Mouse (Mus musculus): ENCODE results near the gene Coro2a. TPM values are rescaled to one million over a fixed set of nuclear protein-coding genes. Genes with fewer than 3 reads are reported as not detected.
A peak's percentile ranks its signal among the peaks of the same experiment; 100 is the strongest.
"Not testable (repeated sequence)": the region's sequence is repeated elsewhere in the genome, so short reads cannot be mapped to it uniquely, and the experiment has no call there.

Gene Coro2a
- polyA plus RNA-seq, 1 experiment = 0.59 TPM

DNA sequence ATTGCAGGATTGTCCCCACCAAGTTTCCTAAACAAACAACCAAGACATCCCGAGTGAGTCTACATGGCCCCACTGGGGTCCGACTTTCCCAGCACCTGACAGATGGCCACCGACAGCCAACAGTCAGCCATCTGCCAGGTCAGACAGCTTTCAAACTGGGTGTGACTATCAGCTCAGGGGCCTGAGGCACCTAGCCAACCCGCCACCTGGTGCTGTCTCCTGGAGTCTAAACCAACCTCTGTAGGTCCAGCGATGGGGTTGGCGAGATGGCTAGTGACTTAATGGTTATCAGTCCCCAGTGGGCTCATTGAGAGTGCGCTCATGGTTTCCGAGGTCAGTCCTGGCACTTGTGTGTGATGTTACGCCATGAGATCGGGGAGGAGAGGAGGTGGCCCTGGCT, 23.1 kb upstream of the Coro2a start:
- peaks cover 20% of the 10 kb centered on the region for H3K4me1 ChIP-seq (ENCODE audit: control insufficient read depth, insufficient read depth, insufficient read length, low read length)
- no peak overlapping the region for H3K4me3 ChIP-seq (ENCODE audit: insufficient read depth, low read depth, low read length)
- H3K27ac ChIP-seq (replicated peaks; ENCODE audit: low read depth, low read length) = no peak overlapping the region

DNA sequence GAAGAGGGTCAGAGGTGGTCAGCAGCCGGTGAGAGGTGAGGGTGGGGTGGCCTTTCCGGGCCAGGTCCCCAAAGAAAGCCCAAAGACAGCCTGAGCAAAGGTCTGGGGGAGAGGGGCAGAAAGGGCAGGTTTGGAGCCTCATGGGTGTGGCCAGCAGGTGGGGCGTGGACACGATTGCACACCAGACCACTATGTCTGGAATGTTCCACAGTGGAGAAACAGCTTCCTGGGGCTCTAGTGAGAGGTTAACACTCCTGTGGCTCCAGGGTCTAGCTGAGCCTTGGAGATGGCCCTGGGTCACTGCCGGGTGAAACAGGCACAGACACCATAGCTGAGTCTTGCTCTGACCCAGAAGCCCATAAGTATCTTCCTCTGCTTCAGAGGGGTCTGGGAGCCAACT, 21.0 kb upstream of the Coro2a start:
- peaks cover 17% of the 10 kb centered on the region for H3K4me1 ChIP-seq (ENCODE audit: control insufficient read depth, insufficient read depth, insufficient read length, low read length)
- H3K4me3 ChIP-seq (ENCODE audit: insufficient read depth, low read depth, low read length) = no peak overlapping the region
- H3K27ac ChIP-seq (replicated peaks; ENCODE audit: low read depth, low read length) = no peak overlapping the region

GRCm38 (mm10) chr4:46620946-46621345, 18.9 kb upstream of the Coro2a start:
- no peak overlapping the region for H3K4me3 ChIP-seq (ENCODE audit: insufficient read depth, low read depth, low read length)
- H3K4me1 ChIP-seq (ENCODE audit: control insufficient read depth, insufficient read depth, insufficient read length, low read length) = no peaks in the 10 kb centered on the region
- H3K27ac ChIP-seq (replicated peaks; ENCODE audit: low read depth, low read length) = no peak overlapping the region

- Histone ChIP-seq H3K27ac (replicated peaks; ENCODE audit: low read depth, low read length) (no peak overlapping the region), H3K4me3 (ENCODE audit: insufficient read depth, low read depth, low read length) (no peak overlapping the region), H3K4me1 (ENCODE audit: control insufficient read depth, insufficient read depth, insufficient read length, low read length) (no peaks in the 10 kb centered on the region)
Measured at GRCm38 (mm10) chr4:46620330-46620729, 18.3 kb upstream of the Coro2a start.

- Histone ChIP-seq H3K4me3 (ENCODE audit: insufficient read depth, low read depth, low read length) (no peak overlapping the region), H3K27ac (replicated peaks; ENCODE audit: low read depth, low read length) (no peak overlapping the region), H3K4me1 (ENCODE audit: control insufficient read depth, insufficient read depth, insufficient read length, low read length) (no peaks in the 10 kb centered on the region)
Measured at GRCm38 (mm10) chr4:46618196-46618817, 16.3 kb upstream of the Coro2a start.

GRCm38 (mm10) chr4:46617408-46617807, 15.4 kb upstream of the Coro2a start:
- Histone ChIP-seq H3K4me1 (ENCODE audit: control insufficient read depth, insufficient read depth, insufficient read length, low read length) (no peaks in the 10 kb centered on the region), H3K4me3 (ENCODE audit: insufficient read depth, low read depth, low read length) (no peak overlapping the region), H3K27ac (replicated peaks; ENCODE audit: low read depth, low read length) (no peak overlapping the region)

- no peaks in the 10 kb centered on the region for H3K4me1 ChIP-seq (ENCODE audit: control insufficient read depth, insufficient read depth, insufficient read length, low read length)
- no peak overlapping the region for H3K27ac ChIP-seq (replicated peaks; ENCODE audit: low read depth, low read length)
- H3K4me3 ChIP-seq (ENCODE audit: insufficient read depth, low read depth, low read length) = no peak overlapping the region
Measured at GRCm38 (mm10) chr4:46614641-46615040, 12.6 kb upstream of the Coro2a start.

DNA sequence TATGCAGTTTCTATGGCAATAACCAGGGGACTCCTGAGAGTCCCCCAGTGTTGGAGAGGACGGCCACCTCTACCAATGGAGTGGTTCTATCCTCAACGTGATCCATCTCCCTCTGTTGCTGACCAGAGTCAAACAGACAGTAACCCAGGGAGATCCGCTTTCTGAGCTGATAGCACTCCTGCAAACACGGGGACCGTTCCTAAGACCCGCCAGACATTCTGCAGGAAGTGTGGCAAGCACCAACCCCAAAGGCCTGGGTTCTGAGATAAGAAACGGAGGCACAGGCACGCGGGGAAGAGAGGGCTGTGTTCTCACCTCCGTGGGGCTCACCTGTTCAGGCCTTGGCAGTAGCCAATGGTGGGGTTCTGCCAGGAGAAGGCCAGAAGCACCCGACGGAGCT, 11.6 kb upstream of the Coro2a start:
- Histone ChIP-seq H3K4me3 (ENCODE audit: insufficient read depth, low read depth, low read length) (no peak overlapping the region), H3K4me1 (ENCODE audit: control insufficient read depth, insufficient read depth, insufficient read length, low read length) (no peaks in the 10 kb centered on the region), H3K27ac (replicated peaks; ENCODE audit: low read depth, low read length) (no peak overlapping the region)

GRCm38 (mm10) chr4:46611181-46611580, 9.2 kb upstream of the Coro2a start:
- Histone ChIP-seq H3K4me3 (ENCODE audit: insufficient read depth, low read depth, low read length) (no peak overlapping the region), H3K27ac (replicated peaks; ENCODE audit: low read depth, low read length) (no peak overlapping the region), H3K4me1 (ENCODE audit: control insufficient read depth, insufficient read depth, insufficient read length, low read length) (no peaks in the 10 kb centered on the region)

DNA sequence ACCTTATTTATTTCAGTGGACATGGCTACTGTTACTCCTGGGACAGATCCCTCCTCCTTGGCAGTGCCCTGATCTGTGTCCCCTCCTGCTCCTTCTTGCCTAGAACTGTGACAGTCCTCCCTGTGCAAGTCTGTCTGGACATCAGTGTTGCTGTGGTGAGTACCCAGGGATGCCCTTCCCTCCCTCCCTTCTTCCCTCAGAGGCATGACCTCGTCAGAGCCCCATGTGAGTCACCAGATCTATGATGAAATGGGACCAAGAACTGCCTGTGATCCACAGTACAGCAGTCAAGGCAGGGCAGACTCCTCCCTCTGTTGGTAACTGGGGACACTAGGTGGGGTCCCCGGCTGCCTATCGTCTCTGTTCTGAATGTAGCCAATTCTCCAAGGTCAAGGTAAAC, 5.6 kb upstream of the Coro2a start:
- Histone ChIP-seq H3K4me3 (ENCODE audit: insufficient read depth, low read depth, low read length) (no peak overlapping the region), H3K27ac (replicated peaks; ENCODE audit: low read depth, low read length) (no peak overlapping the region)

DNA sequence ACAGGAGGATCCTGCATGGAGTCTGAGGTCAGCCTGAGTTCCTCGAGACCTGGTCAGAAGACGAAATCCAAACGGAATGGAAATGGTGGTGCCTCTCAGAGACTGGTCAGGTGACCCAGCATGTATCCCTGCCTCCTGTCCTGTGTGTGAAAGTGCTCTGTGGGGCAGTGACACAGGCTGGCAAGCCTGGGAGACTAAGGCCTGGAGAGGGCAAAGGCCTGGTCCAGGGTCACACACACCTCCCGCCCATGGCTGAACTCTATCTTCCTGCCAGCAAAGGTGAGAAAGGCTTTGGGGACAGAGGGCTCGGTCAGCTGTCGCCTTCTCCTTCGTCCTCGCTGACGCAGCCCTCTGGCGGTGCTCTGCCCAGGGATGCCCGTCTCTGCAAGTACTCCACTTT, 3.4 kb upstream of the Coro2a start:
- H3K4me3 ChIP-seq (ENCODE audit: insufficient read depth, low read depth, low read length) = no peak overlapping the region
- H3K27ac ChIP-seq (replicated peaks; ENCODE audit: low read depth, low read length) = no peak overlapping the region
- no peaks in the 10 kb centered on the region for H3K4me1 ChIP-seq (ENCODE audit: control insufficient read depth, insufficient read depth, insufficient read length, low read length)

More for the DNA sequence above, 5.6 kb upstream of the Coro2a start:
- H3K4me1 ChIP-seq (ENCODE audit: control insufficient read depth, insufficient read depth, insufficient read length, low read length) = no peaks in the 10 kb centered on the region

- Histone ChIP-seq H3K4me3 (ENCODE audit: insufficient read depth, low read depth, low read length) (no peak overlapping the region), H3K4me1 (ENCODE audit: control insufficient read depth, insufficient read depth, insufficient read length, low read length) (no peaks in the 10 kb centered on the region), H3K27ac (replicated peaks; ENCODE audit: low read depth, low read length) (no peak overlapping the region)
Measured at GRCm38 (mm10) chr4:46602704-46603103, 702 bp upstream of the Coro2a start.

- Histone ChIP-seq H3K27ac (replicated peaks; ENCODE audit: low read depth, low read length) (no peak overlapping the region), H3K4me1 (ENCODE audit: control insufficient read depth, insufficient read depth, insufficient read length, low read length) (no peaks in the 10 kb centered on the region), H3K4me3 (ENCODE audit: insufficient read depth, low read depth, low read length) (peak overlapping the region; percentile 59)
Measured at GRCm38 (mm10) chr4:46601258-46601843, 651 bp downstream of the Coro2a start.

DNA sequence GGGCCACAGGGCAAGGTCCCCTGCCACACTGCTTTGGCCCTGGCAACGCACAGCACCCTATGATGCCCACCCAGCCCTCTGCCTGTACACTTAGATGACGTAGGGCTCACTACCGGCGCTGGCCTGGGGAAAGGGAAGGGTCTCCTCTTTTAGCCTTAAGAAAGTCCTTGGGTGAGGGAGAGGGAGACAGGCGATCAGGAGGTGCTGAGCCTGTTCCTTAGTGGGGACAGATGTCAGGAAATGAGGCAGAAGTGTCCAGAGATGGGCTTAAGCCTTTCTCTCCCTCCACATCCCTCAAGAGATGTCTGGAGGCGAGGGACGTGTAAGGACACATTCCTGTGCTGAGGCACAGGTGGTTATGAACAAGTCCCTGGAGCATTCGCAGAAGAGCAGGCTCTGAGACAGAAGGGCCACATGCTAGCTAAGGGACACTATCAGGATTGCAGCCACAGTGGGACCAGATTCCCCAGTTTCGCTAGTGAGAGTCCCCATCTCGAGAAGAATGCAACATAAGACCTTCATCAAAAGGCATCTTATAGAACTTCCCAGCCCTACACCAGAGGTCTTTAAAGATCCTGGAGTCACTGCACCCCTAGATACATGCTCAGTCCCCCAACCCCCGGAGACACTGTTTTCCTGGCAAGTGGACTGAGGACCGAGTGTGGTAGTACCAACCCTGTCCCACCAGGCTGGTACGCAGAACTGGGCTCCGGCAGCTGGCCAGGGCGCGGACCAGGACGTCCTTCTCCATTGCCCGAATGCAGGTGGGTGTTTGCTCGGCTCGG, 1.3 kb downstream of the Coro2a start:
- H3K4me3 ChIP-seq (ENCODE audit: insufficient read depth, low read depth, low read length) = peak overlapping the region; percentile 59
- no peak overlapping the region for H3K27ac ChIP-seq (replicated peaks; ENCODE audit: low read depth, low read length)
- no peaks in the 10 kb centered on the region for H3K4me1 ChIP-seq (ENCODE audit: control insufficient read depth, insufficient read depth, insufficient read length, low read length)

DNA sequence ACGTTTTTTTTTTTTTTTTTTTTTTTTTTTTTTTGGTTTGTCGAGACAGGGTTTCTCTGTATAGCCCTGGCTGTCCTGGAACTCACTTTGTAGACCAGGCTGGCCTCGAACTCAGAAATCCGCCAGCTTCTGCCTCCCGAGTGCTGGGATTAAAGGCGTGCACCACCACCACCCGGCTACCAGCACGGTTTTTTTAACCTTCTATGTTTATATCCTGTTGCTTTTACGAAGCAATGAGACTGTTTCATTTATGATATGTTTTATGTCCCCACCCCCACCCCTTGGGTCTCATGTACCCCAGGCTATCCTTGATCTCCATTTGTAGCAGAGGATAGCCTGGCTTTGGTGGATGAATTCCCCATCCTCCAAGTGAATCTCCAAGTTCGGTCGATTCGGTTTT, 2.4 kb downstream of the Coro2a start:
- not testable (repeated sequence) for H3K4me3 ChIP-seq (ENCODE audit: insufficient read depth, low read depth, low read length); H3K27ac ChIP-seq (replicated peaks; ENCODE audit: low read depth, low read length); H3K4me1 ChIP-seq (ENCODE audit: control insufficient read depth, insufficient read depth, insufficient read length, low read length)

DNA sequence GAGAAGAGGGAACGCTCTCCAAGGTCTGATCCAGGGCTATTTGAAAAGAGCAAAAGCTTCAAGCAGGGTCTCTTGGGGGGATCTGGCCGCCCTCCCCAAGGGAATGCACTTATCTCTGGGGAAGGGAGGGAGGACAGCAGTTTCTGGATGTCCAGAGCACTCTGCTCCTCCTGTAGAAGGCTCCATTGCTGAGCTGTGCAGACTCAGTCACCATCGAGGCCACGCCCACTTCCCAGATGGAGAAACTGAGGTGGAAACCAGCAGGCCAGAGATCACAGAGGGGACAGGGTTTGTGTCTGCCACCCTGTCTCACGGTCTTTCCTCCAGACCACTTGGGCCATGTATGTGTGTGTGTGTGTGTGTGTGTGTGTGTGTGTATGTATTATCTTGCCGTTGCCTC, 3.0 kb downstream of the Coro2a start:
- Histone ChIP-seq H3K4me1 (ENCODE audit: control insufficient read depth, insufficient read depth, insufficient read length, low read length) (no peaks in the 10 kb centered on the region), H3K4me3 (ENCODE audit: insufficient read depth, low read depth, low read length) (no peak overlapping the region), H3K27ac (replicated peaks; ENCODE audit: low read depth, low read length) (no peak overlapping the region)
